Mouse (Mus musculus) C2C12 (cell line): ENCODE measurements around the gene Mcu.

Source experiments
- CTCF ChIP-seq: IDR thresholded peaks from one replicate; pipeline ENCODE4 v1.5.1; 2011; ENCODE audit not compliant: control insufficient read depth, insufficient read depth, insufficient read length
- MAX ChIP-seq: IDR thresholded peaks from one replicate; pipeline ENCODE4 v1.6.1; 2011; ENCODE audit warnings: mild to moderate bottlenecking, control low read depth
- USF1 ChIP-seq: IDR thresholded peaks from one replicate; pipeline ENCODE4 v1.6.1; 2011; ENCODE audit warnings: low read depth, mild to moderate bottlenecking, control low read depth, moderate library complexity

DNA sequence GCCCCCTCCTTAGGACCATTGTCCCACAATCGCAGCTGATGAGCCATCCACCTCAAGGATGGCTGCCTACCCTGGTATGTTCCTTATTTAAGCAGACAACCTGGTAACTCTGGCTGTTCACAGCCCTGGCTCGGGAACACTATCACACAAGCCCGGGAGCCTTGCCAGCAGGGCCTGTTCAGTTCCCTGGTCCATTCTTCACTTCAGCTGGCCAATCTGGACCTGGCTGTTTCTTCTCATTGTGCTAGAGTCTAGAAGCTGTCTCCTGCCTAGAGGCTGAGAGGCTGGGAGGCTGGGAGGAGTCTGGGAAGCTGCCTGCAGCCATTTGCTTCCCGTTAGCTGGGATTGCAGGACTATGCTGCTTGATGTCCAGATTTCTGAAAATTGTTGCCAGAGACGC, 146.0 kb downstream of the Mcu start:
- TF ChIP-seq CTCF, result no peak
- TF ChIP-seq MAX, result no peak
- TF ChIP-seq USF1, result no peak
